Mouse (Mus musculus): ENCODE measurements around the gene Cltc. TPM values are rescaled to one million over a fixed set of nuclear protein-coding genes. Genes with fewer than 3 reads are reported as not detected.

The Cltc gene
- polyA plus RNA-seq, 1 experiment from 2014 or later, result 118 TPM

DNA sequence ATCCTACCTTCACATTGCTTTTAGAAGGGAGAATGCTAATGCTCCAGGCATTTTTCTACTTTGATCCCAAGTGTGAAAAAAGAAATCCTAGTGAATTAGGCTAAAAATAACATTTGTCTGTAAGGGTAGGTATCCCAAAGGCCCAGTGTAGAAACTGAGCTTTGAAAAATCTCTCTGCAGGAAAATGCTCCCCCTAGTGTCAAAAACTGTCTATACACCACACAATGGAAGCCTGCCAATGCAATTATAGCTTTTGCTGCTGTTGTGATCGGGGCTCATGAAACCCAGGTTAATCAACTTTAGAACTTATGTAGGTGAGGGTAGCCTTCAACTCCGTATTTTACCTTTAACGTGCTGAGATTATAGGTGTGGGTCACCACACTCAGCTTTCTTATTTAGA is 103.9 kb downstream of the Cltc start:
- WGBS, result 23% methylated on average over 3 of the region's 3 CpGs
- Histone ChIP-seq H3K4me1 (no peaks in the 10 kb centered on the region), H3K4me2 (no peak overlapping the region), H3K27me3 (no peaks in the 10 kb centered on the region), H3K4me3 (no peak overlapping the region), H3K36me3 (no peaks in the 10 kb centered on the region; the same call in 1 of the 2 replicates), H3K9me3 (no peaks in the 10 kb centered on the region), H3K9ac (no peak overlapping the region), H3K27ac (peak overlapping the region; percentile 51; the same call in 1 of the 2 replicates)
- ATAC-seq (ENCODE audit: insufficient number of reproducible peaks, low FRiP score, low TSS enrichment, low read depth), result no peak

GRCm38 (mm10) chr11:86652578-86652979 is 104.8 kb downstream of the Cltc start:
- H3K9ac ChIP-seq, result no peak overlapping the region
- WGBS, result 83% methylated on average over 4 of the region's 4 CpGs
- ATAC-seq (ENCODE audit: insufficient number of reproducible peaks, low FRiP score, low TSS enrichment, low read depth), result no peak
- no peak overlapping the region for H3K4me2 ChIP-seq
- no peaks in the 10 kb centered on the region for H3K4me1 ChIP-seq
- no peaks in the 10 kb centered on the region; the same call in 1 of the 2 replicates for H3K36me3 ChIP-seq
- H3K27ac ChIP-seq, result no peak overlapping the region
- H3K4me3 ChIP-seq, result no peak overlapping the region
- H3K27me3 ChIP-seq, result no peaks in the 10 kb centered on the region
- no peaks in the 10 kb centered on the region for H3K9me3 ChIP-seq

DNA sequence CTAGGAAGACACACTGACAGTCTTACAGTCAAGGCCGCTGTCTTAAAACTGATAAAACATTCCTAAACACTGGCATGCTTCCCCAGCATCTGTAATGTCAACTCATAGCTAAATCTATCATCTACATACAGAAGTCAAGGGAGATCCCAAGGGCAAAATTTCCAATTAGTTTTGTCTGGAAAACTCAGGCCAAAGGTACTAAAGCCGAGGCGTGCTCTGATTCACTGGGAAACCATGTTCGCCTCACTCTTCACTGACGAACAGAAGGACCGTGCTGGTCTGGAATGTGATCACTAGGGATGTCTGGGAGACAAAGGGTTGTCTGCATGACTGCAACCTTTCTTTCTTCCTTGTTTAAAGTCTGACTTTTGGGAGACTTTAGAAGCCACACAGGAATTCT is 106.7 kb downstream of the Cltc start:
- no peak overlapping the region for H3K9ac ChIP-seq
- WGBS, result 76% methylated on average over 6 of the region's 6 CpGs
- ATAC-seq (ENCODE audit: insufficient number of reproducible peaks, low FRiP score, low TSS enrichment, low read depth), result no peak

GRCm38 (mm10) chr11:86649542-86649941 is 107.8 kb downstream of the Cltc start:
- 59% methylated on average over 1 of the region's 1 CpGs for WGBS
- Histone ChIP-seq H3K27ac (no peak overlapping the region), H3K9ac (no peak overlapping the region), H3K4me1 (peaks cover 4% of the 10 kb centered on the region; the same call in 1 of the 2 replicates), H3K36me3 (no peaks in the 10 kb centered on the region), H3K27me3 (no peaks in the 10 kb centered on the region), H3K9me3 (no peaks in the 10 kb centered on the region), H3K4me3 (no peak overlapping the region), H3K4me2 (no peak overlapping the region)
- no peak for ATAC-seq (ENCODE audit: insufficient number of reproducible peaks, low FRiP score, low TSS enrichment, low read depth)

More for the DNA sequence above, 106.7 kb downstream of the Cltc start:
- Histone ChIP-seq H3K9me3 (no peaks in the 10 kb centered on the region), H3K27me3 (no peaks in the 10 kb centered on the region), H3K36me3 (no peaks in the 10 kb centered on the region), H3K4me3 (no peak overlapping the region), H3K4me2 (no peak overlapping the region), H3K27ac (no peak overlapping the region), H3K4me1 (peaks cover 4% of the 10 kb centered on the region; the same call in 1 of the 2 replicates)

DNA sequence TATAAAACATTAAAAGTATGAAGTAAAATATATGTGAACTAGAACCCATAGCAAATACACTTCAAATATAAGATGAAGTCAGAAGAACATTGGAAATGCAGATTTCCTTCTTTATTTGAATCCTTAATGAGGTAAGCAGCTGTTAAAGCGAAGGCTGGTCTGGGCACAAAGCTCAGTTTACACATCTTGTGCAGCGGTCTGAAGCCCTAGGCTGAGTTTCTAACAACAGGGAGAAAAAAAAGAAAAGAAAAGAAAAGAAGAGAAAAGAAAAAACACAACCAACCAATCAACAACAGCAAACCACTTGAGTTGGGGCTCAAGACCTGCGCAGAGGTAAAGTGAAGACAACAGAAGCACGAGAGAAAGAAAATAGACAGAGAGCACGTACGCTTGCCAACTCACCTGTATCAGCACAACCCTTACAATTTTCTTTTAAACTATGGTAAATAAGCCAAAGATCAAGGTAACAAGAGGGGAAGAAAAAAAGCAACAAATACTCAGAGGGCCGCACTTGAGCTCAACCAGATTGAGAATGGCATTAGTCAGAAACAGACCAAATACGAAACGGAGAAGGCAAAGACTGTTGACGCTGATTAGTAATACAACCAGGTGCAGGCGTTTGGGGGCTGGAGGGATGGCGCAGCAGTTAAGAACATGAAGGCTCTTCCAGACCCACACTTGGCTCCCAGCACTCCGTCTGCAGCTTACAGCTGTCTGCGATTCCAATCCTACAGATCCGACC is 109.5 kb downstream of the Cltc start:
- peak overlapping the region; percentile 18; the same call in 1 of the 2 replicates for H3K27ac ChIP-seq
- peaks cover 4% of the 10 kb centered on the region; the same call in 1 of the 2 replicates for H3K4me1 ChIP-seq
- H3K36me3 ChIP-seq, result 0 out of 2 replicates have a peak, but pooled peaks cover 7% of the 10 kb centered on the region
- WGBS, result 62% methylated on average over 15 of the region's 15 CpGs
- no peak overlapping the region for H3K9ac ChIP-seq
- H3K9me3 ChIP-seq, result no peaks in the 10 kb centered on the region
- no peak for ATAC-seq (ENCODE audit: insufficient number of reproducible peaks, low FRiP score, low TSS enrichment, low read depth)
- no peak overlapping the region for H3K4me3 ChIP-seq
- no peak overlapping the region for H3K4me2 ChIP-seq
- H3K27me3 ChIP-seq, result no peaks in the 10 kb centered on the region

- Histone ChIP-seq H3K4me1 (peaks cover 4% of the 10 kb centered on the region; the same call in 1 of the 2 replicates), H3K4me3 (no peak overlapping the region), H3K9me3 (no peaks in the 10 kb centered on the region), H3K27ac (no peak overlapping the region), H3K4me2 (no peak overlapping the region), H3K27me3 (no peaks in the 10 kb centered on the region), H3K9ac (no peak overlapping the region), H3K36me3 (0 out of 2 replicates have a peak, but pooled peaks cover 7% of the 10 kb centered on the region)
- 80% methylated on average over 3 of the region's 3 CpGs for WGBS
- no peak for ATAC-seq (ENCODE audit: insufficient number of reproducible peaks, low FRiP score, low TSS enrichment, low read depth)
These were observed 110.4 kb downstream of the Cltc start for GRCm38 (mm10) chr11:86646885-86647459.

GRCm38 (mm10) chr11:86646136-86646834 is 111.1 kb downstream of the Cltc start:
- 55% methylated on average over 7 of the region's 7 CpGs for WGBS
- Histone ChIP-seq H3K4me3 (no peak overlapping the region), H3K9ac (no peak overlapping the region), H3K4me1 (peaks cover 4% of the 10 kb centered on the region; the same call in 1 of the 2 replicates), H3K27ac (peak overlapping the region; percentile 43; the same call in 1 of the 2 replicates), H3K4me2 (no peak overlapping the region), H3K36me3 (0 out of 2 replicates have a peak, but pooled peaks cover 7% of the 10 kb centered on the region), H3K27me3 (no peaks in the 10 kb centered on the region), H3K9me3 (no peaks in the 10 kb centered on the region)
- no peak for ATAC-seq (ENCODE audit: insufficient number of reproducible peaks, low FRiP score, low TSS enrichment, low read depth)

DNA sequence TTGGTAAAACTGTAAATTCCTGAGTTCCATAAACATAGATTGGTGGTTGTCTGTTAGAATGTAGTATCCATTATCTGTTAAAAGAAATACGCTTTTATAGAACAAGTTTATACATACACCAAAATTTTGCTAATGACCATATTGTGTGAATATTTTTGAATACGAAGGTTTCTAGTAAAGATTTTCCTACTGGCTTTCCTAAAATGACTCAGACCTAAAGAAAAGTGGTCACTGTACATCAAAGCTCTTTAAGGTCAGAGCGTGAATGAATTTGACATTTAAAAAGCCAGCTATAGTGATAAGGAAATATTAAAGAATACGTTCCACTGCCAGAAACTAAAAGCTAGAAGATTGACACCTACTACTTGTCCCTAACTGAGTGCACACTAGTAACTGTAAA is 112.8 kb downstream of the Cltc start:
- no peak overlapping the region for H3K4me2 ChIP-seq
- H3K27me3 ChIP-seq, result no peaks in the 10 kb centered on the region
- ATAC-seq (ENCODE audit: insufficient number of reproducible peaks, low FRiP score, low TSS enrichment, low read depth), result no peak
- 0 out of 2 replicates have a peak, but pooled peaks cover 7% of the 10 kb centered on the region for H3K36me3 ChIP-seq
- no peaks in the 10 kb centered on the region for H3K9me3 ChIP-seq
- no peak overlapping the region for H3K27ac ChIP-seq
- H3K9ac ChIP-seq, result no peak overlapping the region
- no peak overlapping the region for H3K4me3 ChIP-seq
- H3K4me1 ChIP-seq, result peaks cover 4% of the 10 kb centered on the region; the same call in 1 of the 2 replicates
- 94% methylated on average over 4 of the region's 4 CpGs for WGBS

Other genes with a start within 250 kb of the Cltc start
- 73.2 and 74.5 TPM in 2 replicates for gene Rps6kb1, start 212.8 kb downstream of the Cltc start, polyA plus RNA-seq (2015; fragmentation: Nextera tagmentation; extraction: Ambion mirVana)
- gene Tubd1, start 212.6 kb downstream of the Cltc start, polyA plus RNA-seq (2015; fragmentation: Nextera tagmentation; extraction: Ambion mirVana), result 11.1 and 11.3 TPM in 2 replicates
- 89.6 and 90.1 TPM in 2 replicates for gene Vmp1, start 73.7 kb downstream of the Cltc start, polyA plus RNA-seq (2015; fragmentation: Nextera tagmentation; extraction: Ambion mirVana)
- gene Ptrh2, start 73.6 kb downstream of the Cltc start, polyA plus RNA-seq (2015; fragmentation: Nextera tagmentation; extraction: Ambion mirVana), result 26.4 and 28.9 TPM in 2 replicates
- 19.9 and 21.4 TPM in 2 replicates for gene Dhx40, start 50.2 kb upstream of the Cltc start, polyA plus RNA-seq (2015; fragmentation: Nextera tagmentation; extraction: Ambion mirVana)
- gene Ypel2, start 236.1 kb upstream of the Cltc start, polyA plus RNA-seq (2015; fragmentation: Nextera tagmentation; extraction: Ambion mirVana), result 7.9 and 8.5 TPM in 2 replicates

All from limb, embryonic 15.5 days (tissue).